Mouse (Mus musculus): Measurements from ENCODE around the gene Sumf2.
A peak's percentile ranks its signal among the peaks of the same experiment; 100 is the strongest.
"Not testable (repeated sequence)": the region's sequence is repeated elsewhere in the genome, so short reads cannot be mapped to it uniquely, and the experiment has no call there.

Sumf2 gene

DNA sequence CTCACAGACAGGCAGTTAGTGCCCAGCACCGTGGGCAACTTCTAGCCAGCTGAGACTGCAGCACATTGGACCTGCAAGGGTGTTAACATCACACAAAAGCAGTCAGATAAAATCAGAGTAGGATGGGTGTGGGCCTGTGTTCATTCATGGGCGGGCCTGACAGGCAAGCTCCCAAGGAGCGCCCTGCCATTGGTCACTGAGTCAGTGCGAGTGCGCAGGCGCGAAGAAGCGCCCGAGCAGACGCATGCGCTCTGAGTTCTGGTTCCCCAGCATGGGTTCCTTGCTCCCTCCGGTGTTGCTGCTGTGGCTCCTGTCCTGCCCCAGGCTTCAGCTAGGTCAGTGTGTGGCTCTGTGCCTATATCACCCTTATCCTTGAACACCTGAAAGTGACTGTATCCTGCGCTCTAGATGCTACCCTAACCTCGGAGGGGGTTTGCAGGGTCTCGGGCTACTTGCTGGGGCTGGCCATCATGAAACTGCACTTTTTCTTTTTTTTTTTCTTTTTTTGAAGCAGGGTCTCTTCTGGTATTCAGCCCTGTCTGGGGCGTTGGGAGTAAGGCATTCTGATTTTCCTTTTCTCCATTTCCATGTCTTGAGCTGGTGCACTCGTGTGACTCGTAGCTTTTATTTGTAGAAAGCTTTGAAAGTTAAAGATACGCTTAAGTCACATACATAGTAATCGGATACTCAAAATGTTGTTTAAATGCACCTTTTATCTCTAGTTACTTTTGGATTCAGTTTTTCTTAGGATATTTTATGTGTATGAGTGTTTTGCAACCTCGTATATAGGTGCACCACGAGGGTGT lies at the start of gene Sumf2:
Gene Sumf2 (plus strand): TSS at position 235 of the 806 bp plus-strand sequence.
- peak; percentile 97 for DNase-seq (ENCODE audit: low read depth, low spot score)

GRCm38 (mm10) chr5:129844848-129845247 lies 1.9 kb upstream of the Sumf2 start:
- no peak for DNase-seq (ENCODE audit: low read depth, low spot score)

GRCm38 (mm10) chr5:129847558-129847820 lies 703 bp downstream of the Sumf2 start:
- DNase-seq (ENCODE audit: low read depth, low spot score), result no peak

- no peak for DNase-seq (ENCODE audit: low read depth, low spot score)
These were observed 8.4 kb downstream of the Sumf2 start for GRCm38 (mm10) chr5:129855163-129855562.

DNA sequence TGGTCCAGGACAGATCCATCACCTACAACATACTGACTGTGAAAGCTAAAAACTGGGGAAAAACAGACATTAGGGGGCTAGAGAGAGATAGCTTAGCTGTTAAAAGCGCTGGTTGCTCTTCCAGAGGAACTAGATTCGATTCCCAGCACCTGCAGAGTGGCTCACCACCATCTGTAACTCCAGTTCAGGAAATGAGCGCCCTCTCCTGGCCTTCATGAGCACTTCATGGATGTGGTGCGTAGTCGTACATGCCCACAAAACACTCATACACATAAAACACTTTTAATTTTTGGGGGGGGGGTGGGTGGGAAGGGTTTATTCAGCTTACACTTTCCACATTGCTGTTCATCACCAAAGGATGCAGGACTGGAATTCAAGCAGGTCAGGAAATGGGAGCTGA lies 9.6 kb downstream of the Sumf2 start:
- no peak for DNase-seq (ENCODE audit: low read depth, low spot score)

- no peak for DNase-seq (ENCODE audit: low read depth, low spot score)
These were observed 15.5 kb downstream of the Sumf2 start for GRCm38 (mm10) chr5:129862325-129862724.

GRCm38 (mm10) chr5:129864467-129864866 lies 17.7 kb downstream of the Sumf2 start:
- no peak for DNase-seq (ENCODE audit: low read depth, low spot score)

GRCm38 (mm10) chr5:129865841-129866240 lies 19.1 kb downstream of the Sumf2 start:
- DNase-seq (ENCODE audit: low read depth, low spot score), result no peak

- DNase-seq (ENCODE audit: low read depth, low spot score), result no peak
These were observed 22.6 kb downstream of the Sumf2 start for GRCm38 (mm10) chr5:129869238-129869995.

GRCm38 (mm10) chr5:129871238-129871637 lies 24.5 kb downstream of the Sumf2 start:
- no peak for DNase-seq (ENCODE audit: low read depth, low spot score)

GRCm38 (mm10) chr5:129873942-129874341 lies 27.2 kb downstream of the Sumf2 start:
- no peak for DNase-seq (ENCODE audit: low read depth, low spot score)

GRCm38 (mm10) chr5:129875098-129875497 lies 28.3 kb downstream of the Sumf2 start:
- no peak for DNase-seq (ENCODE audit: low read depth, low spot score)

DNA sequence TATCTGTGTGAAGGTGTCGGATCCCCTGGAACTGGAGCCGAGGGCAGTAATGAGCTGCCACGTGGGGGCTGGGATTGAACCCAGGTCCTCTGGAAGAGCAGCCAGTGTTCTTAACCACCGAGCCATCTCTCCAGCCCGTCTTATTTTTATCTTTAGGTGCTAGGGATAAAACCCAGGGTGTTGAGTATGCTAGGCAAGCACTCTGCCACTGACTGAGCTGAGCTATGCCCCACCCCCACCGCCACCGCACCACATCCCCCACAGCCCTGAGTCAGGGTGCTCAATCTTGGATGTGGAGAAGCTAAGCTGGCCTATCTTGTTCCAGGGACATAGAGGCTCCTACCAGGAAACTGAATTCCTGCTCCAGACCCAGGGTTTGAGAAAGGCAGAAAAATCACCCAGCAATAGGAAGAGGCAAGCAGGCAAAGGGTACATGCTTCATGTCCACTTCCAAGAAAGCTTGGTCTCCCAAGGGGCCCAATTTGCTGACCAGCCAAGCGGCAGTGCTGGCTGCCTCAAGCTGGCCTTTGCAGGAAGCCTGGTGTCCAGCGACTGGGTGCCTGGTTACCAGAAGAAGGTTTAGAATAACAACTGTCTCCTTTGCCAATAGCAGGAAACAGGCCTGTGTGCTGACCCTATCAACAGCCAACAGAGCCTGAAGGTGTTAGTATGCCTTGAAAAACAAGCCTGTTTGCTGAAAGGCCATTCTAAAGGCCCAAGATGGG lies 31.1 kb downstream of the Sumf2 start:
- DNase-seq (ENCODE audit: low read depth, low spot score), result no peak

DNA sequence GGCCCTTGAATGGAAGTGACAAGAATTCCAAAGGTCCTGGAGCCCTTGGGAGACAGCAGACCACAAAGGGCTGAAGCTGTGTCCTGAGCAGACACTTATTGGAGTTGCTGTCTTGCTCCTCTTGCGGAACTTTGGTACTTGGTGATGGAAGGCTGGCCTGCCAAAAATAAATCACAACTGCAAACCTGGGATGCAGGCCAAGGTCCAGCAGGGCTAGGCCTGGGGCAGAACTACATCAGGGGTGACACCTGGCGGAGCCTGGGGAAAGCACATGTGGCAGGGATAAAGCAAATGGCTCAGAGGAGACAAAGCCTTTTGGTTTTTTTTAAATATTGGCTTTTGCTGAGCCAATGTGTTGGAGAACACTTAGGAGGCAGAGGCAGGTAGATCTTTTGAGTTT lies 32.2 kb downstream of the Sumf2 start:
- DNase-seq (ENCODE audit: low read depth, low spot score), result no peak

DNA sequence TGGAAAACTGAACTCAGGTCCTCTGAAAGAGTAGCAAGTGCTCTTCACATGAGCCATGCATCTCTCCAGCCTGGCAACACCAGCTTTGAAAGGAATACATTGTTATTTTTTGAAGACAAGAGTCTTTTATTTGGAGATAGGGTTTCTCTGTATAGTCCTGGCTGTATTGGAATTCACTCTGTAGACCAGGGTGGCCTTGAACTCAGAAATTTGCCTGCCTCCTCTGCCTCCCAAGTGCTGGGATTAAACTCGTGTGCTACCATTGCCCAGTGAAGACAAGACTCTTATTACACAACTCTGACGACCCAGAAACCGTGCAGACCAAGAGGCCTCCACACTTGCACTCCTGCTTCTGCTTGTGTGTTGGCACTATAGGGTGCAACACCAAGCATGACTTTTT lies 33.1 kb downstream of the Sumf2 start:
- no peak for DNase-seq (ENCODE audit: low read depth, low spot score)

- peak; percentile 29 for DNase-seq (ENCODE audit: low read depth, low spot score)
These were observed 39.5 kb downstream of the Sumf2 start for GRCm38 (mm10) chr5:129886271-129886670.

GRCm38 (mm10) chr5:129886911-129887636 lies 40.3 kb downstream of the Sumf2 start, which contains the start of gene Chchd2:
Gene Chchd2 (minus strand): TSS chr5:129887470.
- DNase-seq (ENCODE audit: low read depth, low spot score), result peak; percentile 93

DNA sequence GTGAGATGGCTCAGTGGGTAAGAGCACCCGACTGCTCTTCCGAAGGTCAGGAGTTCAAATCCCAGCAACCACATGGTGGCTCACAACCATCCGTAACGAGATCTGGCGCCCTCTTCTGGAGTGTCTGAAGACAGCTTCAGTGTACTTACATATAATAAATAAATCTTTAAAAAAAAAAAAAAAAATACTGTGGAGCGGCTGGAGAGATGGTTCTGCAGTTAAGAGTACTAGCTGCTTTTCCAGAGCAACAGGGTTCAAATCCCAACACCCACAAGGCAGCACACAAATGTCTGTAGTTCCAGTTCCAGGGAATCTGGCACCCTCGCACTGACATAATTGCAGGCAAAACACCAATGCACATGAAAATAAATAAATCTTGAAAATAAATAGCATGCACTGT lies 43.6 kb downstream of the Sumf2 start:
- not testable (repeated sequence) for DNase-seq (ENCODE audit: low read depth, low spot score)

GRCm38 (mm10) chr5:129895198-129896088 lies 48.7 kb downstream of the Sumf2 start, which contains the start of gene Zbed5:
Gene Zbed5 (plus strand): TSS chr5:129895723.
- peak; percentile 93 for DNase-seq (ENCODE audit: low read depth, low spot score)

DNA sequence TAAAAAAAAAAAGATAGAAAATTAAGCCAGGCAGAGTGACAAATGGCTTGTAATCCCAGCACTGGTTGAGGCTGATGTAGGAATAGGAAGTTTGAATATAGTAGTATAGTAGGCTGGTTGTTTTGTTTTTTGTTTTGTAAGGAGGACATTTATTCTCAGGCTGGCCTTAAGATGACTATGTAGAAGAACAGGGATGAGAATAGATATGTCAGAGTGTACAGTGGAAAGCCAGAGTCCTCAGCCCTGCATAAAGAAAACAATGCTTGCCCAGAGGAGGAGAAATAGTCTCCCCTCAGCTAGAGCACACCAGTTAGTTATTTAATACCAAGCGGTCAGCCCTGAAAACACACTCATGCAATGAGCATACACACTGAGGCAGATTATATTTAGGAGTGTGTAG lies 51.7 kb downstream of the Sumf2 start, which contains the start of gene Phkg1:
Gene Phkg1 (minus strand): TSS at position 101 of the 400 bp plus-strand sequence.
- DNase-seq (ENCODE audit: low read depth, low spot score), result no peak
